Mouse (Mus musculus) T-helper 1 cell (primary cell): ENCODE data around the gene Bcam.

Experiments
- in situ Hi-C: fragments of 300-600 bp; cut with MboI, MseI; formaldehyde crosslinking; loops from one replicate; pipeline ENCODE4 v1.15.1; 2025; ENCODE audit warnings: high pct_unique_total_duplicates

Bcam gene

DNA sequence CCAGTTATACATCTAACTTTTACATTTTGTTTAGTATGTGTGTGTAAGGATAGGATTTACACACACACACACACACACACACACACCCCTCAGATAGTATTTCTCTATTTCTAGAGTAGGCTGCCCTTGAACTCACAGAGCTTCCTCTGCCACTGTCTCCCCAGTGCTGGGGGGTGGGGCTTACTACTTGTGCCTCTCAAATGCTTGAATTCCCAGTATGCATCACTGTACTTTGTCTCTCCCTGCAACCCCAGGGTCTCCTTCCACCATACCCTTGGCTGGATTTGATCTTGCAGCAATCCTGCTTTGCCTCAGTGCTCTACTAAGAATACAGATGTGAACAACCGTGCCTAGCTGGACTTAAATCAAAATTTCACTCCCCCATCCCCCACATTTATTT is 16.8 kb downstream of the Bcam start:
- in situ Hi-C loops: loop anchor here (5.0 kb wide), 1 partner anchor 33 kb away; no protein-coding TSS in a partner anchor

DNA sequence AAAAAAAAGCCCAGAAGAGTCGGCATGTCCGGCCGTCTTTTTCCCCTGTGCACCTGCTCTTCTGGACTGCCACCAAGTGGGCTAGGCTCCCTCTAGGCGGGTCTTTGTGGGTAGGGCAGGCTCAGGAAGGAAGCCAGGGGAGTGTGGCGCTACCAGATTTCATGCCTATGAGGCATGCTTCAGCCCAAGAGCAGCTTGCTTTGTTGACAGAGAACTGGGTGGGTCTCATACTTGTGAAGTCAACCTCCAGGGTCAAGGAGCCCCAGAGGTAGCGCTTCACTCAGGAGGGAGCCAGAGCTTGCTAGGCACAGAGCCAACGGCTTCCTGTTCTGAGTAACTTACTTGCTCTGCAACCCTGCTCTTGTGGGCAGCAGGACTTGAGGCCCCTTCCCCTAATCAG is 17.2 kb downstream of the Bcam start:
- in situ Hi-C loops: loop anchor here (5.0 kb wide), 1 partner anchor 34 kb away; no protein-coding TSS in a partner anchor

DNA sequence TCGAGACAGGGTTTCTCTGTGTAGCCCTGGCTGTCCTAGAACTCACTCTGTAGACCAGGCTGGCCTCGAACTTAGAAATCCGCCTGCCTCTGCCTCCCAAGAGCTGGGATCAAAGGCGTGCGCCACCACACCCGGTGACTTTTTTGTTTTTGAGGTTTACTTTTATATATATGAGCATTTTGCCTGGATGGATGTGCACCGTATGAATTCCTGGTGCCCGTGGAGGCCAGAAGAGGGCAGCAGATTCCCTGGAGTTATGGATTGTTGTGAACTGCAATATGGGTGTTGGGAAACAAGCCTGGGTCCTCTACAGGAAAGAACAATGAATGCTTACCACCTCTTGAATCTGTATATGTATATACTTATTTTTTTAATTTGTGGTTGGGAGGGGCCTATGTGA is 18.2 kb downstream of the Bcam start:
- in situ Hi-C loops: loop anchor here (5.0 kb wide), 1 partner anchor 35 kb away; no protein-coding TSS in a partner anchor

DNA sequence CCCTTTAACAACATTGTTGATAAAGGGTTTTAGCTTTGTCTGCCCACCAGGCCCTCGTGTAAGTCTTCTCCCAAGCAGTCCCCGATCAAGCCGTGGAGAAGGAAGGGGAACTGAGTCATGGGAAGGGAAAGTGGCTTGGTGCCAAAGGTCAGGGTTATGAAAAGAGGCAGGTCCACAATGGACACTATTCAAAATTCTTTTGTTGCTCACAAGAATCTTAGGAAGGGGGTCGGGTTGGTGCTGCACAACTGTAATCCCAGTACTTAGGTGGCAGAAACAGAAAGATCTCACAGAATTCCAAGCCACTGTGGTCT is 19.8 kb downstream of the Bcam start:
- in situ Hi-C loops: loop anchor here (5.0 kb wide), 1 partner anchor 36 kb away; no protein-coding TSS in a partner anchor

DNA sequence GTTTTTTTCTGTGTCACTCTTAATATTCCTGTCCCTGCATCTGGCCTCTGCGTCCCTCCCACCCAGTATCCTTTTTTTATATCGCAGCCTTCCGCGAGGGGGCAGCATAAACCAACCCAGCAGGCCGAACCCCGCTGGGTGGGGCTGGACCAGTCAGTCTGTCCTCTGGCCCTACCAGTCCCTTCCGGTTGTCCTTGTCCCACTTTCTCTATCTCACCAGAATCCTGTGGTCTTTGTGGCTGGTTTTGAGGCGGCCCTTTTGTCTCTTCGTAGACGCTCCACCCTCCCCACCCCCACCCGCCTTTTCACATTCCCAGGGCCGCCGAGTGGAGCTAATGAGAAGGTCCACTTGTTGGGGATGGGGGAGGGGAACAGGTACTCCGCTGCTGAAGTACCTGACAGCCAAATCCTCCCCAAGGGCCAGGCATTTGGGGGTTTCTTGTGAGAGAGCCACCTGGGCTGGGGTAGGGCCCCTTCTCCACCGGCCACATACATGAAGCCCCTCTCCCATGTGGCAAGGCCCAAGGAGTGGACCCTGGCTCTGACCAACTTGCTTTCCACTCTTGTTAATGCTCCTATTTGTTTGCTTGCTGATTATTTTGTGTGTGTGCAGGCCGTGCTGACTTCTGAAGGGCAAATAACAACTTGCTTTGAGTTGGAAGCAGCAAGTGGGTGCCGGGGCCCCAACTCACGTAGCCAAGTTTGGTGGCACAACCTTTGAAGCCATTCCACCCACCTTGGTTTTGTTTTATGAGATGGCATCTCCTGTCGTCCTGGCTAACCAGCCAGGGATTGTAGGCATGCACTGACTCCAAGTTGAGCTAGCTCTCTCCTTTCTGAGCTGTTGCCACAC is 20.4 kb downstream of the Bcam start, which contains the start of gene Nectin2:
Gene Nectin2, minus strand, starts transcription at position 267 of the 853 bp plus-strand sequence.
- in situ Hi-C loops: loop anchor here (5.0 kb wide), 1 partner anchor 37 kb away; no protein-coding TSS in a partner anchor

DNA sequence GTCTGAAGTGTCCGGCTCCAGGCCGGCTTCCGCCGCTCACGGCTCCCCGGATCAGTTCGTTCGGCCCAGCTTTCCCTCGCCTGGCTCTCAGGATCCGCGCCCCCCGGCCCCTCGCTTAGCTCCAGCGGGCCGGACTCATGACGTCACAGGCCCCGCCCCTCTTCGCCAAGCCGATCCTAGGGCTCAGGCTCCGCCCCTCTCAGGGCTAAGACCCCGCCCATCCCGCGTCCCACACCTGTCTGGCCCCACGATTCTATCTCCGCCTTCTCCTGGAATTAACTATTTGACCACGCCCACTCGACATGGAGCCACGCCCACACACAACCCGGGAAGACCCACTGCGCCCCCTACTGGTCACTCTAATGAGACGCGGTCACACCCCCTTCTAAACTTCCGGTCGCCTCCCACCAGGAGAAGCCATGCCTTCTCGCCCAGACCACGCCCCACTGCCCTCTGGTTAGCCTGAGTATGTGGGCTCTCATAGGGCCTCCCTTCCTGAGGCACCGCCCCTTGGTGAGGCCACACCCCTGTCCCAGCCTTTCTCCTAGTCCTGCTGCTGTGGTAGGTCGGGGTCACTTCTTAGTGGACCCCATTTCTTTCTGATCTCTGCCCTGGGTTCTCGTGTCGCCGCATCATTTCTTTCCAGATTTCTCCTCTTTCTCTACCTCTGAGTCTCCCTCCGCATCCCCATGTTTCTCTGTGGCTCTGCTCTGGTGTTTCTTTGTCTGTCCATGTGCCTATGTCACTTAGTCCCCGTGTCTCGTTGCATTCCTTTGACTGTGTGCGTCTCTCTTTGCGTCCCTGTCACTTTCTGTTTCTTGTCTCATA is 21.2 kb downstream of the Bcam start:
- in situ Hi-C loops: loop anchor here (5.0 kb wide), 1 partner anchor 38 kb away; no protein-coding TSS in a partner anchor

DNA sequence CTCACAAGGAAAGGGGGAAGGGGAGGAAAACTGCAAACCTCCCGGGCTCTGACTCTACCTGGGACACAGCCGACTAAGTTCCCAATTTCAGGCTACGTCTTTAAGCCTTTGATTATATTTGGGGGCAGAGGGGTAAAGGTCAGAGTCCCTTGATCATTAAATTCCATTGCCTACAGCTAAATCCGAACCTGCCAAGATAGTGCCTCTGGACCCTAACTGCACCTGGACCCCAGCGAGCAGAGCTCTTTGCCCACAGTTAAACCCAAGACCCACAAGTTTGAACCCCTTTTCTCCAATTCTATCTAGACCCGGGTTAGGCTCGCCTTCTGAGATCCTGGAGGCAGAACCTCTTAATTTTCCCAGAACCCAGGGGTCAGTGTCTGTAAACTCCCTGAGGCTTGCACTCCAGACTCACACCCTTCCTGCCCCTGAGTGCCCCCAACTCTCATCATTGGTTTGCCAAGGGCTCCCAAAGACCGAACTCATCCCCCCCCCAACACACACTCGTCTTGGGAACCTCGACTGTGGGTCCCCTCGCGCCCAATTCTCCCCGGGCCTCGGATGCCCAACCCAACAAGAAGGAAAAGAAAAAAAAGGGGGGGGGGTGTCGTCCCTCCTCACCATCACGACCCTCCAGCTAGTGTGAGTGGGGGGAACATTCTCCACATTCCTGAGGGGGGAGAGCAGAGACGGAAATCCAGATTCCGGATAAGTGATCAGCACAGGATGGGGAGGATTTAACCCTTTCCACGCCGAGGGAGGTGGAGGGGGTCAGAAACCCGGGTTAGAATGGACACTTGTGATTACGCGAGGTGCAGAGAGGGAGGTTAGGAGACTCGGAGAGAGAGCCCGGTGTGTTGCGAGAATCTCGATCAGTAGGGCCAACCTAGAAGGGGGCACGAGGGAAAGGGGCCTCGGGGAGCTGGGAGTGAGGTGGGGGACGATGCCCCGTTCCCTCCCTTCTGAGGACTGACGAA is 22.3 kb downstream of the Bcam start:
- in situ Hi-C loops: no loop called here

DNA sequence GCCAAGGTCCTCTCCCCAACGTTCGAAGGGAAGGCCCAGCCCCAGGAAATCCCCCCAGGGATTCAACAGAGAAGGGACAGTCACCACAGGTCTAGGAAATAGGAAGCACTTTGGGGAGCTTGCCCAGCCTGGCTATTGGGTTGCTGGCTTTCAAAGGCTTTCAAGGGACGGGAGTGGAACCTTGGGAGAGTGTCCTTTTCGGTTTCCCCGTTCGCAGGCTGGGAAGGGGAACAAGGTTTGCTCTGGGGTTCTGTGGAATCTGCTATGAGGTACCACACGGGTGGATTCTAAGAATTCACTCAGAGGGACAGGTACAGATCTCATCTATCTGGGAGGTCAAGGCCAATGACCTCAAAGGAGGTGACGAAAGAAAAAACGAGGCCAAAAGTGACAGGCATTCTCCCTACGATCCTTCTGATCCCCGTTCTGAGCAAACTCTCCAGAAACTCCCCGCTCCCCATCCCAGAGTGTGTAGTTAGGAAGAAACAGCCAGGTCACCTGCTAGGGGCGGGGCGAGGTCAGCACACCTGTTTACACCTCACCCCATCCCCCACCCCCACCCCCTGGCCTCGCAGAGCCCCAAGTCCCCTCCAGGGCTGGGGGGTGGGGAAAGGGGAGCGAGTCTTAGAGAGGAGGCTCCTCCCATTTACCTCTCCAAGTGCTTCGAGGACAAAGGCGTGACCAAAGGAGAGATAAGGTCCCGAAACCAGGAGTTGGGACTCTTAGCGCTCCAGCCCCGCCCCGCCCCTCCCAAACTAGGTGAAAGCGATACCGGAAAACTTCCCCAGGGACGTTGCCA is 23.2 kb downstream of the Bcam start:
- in situ Hi-C loops: no loop called here

DNA sequence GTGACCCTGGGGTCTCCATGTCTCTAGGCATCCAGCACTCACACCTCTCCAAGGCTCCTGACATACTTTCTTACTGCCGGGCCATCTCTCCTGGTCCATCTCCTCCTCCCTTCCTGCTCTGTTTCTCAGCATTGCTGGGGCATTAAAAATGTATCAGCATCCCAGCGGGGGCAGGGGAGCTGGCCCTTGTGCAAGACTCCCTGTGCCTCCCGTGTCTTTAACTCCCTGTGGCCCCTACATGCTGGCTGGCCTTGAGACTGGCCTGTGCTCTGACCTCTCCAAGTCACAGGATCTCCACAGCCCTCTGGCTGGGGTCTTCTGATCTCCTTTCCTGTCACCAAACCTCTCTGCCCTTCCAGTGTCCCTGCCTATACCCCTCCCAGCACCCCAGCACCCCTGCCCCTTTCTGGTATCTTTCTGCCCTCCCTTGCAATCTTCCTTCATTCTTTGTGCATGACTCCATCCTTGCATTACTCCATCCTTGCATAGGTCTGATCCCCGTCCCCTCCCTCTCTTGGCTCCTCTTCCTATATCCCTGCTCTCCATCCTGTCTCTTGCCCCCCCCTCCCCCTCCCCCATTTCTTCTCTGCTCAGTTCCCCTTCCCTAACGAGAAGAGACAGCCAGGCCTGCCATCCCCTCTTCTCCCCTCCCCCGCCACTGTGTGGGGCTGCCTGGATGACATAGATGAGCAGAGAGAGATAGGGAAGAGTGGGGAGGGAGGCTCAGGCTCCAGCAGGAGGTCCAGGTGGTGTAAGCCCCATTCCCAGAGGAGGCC is 24.2 kb downstream of the Bcam start:
- in situ Hi-C loops: no loop called here

DNA sequence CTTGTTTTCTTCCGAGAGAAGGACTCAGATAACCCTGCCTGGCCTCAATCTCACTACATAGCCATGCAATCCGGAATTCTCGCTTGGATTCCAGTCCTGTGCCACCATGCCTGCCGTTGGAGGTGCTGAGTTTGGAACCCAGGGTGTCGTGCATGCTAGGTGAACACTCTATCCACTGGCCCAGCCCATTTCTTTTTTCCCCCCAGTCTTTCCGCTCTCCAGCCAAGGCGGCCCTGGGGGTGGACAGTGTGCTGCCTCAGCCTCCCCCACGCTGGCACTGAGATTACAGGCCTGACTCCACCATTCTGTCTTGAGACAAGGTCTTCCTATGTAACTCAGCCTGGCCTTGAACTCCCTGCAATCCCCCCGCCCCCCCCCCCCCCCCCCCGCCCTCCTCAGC is 24.8 kb downstream of the Bcam start:
- in situ Hi-C loops: no loop called here

DNA sequence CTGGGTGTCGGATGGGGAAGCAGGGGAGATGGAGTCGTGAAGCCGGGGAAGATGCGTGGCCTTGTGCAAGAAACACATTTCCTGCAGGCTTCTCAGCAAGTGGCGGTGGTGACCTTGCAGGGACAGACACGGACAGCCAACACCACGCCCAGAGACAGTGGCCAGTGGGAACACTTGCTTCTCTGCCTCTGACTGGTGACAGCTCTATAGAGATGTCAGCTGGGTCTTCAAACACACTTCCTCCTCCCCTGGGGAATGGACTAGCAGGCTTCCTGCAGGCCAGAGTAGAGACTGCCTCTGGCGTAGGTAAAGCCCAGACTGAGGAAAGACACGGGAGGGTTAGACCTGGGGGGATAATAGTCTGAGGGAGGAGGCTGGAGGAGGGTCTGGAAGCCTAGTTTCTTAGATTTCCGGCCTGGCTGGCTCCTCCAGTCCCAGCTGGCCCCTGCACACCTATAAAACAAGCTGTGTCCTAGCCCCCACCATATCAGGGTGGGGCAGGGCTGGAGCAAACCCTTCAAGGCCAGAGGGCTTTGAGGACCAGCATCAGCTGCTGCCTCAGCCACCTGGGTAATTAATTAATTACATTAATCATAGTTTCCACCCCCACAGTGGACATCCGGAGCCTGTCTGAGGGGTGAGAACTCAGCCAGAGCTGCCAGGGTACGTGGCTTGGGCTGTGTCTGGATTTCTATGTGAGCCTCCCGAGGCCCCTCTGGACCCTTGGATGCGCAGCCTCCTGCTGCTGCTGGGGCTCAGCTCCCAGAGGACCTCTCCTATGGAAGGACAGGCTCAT is 26.0 kb downstream of the Bcam start:
- in situ Hi-C loops: no loop called here

DNA sequence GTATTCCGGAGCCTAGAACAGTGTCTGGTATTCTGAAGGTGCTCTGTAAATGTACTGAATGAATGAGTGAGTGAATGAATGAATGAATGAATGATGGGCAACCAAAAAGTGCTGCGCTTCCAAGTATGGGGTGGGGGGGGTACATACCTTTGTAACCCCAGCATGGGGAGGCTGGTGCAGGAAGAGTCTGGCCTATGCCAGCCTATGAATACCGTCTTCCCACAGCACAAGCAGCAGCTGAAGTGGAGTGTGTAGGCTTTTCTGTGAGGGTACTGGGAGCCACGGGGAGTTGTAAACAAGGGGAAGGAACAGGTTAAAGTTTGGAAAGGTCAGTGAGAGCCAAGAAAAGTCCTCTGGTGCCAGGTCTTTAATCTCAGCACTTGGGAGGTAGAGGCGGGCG is 27.0 kb downstream of the Bcam start:
- in situ Hi-C loops: no loop called here

DNA sequence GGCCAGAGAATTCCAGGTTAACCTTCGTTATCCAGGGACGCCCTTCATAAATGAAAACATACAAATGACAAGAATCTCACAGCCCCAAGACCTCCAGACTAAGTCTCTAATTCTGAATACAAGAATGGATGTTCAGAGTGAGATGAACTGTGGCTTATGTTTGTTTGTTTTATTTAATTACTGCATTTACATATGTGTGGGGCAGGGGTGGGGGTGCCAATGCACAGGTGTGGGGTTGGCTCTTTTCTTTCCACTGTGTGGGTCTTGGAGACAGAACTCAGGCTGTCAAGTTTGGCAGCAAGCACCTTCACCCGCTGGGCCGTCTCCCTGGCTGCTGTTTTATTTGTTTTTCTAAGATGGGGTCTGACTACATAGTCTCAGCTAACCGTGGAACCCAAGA is 28.3 kb downstream of the Bcam start:
- in situ Hi-C loops: no loop called here

DNA sequence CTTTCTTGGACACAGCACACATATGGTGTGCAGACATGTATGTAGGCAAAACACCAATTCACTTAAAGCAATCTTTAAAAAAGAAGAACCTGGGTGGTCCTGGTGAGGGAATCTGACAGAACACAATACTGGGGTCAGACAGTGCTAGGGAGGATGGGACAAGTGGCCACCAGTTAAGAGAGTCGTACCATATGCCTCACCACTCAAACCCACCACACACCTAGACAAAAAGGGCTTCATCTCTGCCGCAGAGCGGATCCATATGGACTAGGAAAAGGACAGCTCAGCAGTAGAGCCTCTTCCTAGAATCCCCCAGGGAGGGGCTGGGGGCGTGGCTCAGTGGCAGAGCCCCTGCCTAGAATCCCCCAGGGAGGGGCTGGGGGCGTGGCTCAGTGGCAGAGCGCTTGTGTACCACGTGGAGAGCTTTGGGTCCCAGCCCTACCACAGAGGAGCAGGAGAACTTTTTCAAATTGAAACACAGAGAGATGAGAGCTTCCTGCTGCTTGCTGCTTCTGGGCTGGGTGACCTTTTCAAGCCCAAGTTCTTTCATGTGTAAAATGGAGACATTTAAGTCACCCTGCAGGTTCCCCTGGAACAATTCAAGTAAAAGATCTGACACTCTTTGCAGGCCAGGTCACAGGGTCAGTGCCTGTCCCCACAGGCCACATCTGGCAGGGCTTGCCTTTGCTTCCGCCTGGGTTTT is 29.3 kb downstream of the Bcam start:
- in situ Hi-C loops: no loop called here

DNA sequence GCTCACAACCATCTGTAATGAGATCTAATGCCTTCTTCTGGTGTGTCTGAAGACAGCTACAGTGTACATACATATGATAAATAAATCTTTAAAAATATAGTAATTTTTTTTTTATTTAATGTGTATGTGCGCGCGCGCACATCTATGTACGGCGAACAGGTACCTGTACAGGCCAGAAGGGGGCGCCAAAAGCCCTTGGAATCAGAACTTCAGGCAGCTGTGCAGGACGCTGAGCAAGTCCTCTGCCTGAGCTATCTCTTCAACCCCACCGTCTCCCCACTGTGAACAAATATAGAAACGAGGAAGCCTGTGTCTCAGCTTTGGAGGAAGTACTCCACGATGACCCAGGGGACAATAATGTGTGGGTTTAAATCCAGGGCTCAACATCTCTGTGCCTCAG is 30.5 kb downstream of the Bcam start:
- in situ Hi-C loops: no loop called here

DNA sequence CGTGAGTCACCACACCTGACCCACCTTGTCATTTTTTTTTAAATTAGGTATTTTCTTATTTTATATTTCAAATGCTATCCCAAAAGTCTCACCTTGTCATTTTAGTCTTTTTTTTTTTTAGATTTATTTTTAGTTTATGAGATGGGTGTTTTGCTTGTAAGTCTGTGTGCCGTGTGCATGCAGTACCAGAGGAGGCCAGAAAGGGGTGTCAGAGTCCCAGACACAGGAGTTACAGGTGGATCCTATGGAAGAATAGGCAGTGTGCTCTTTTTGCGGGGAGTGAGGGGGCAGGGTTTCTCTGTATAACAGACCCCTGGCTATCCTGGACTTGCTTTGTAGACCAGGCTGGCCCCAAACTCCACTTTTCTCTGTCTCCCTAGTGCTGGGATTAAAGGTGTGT is 32.0 kb downstream of the Bcam start:
- in situ Hi-C loops: no loop called here

DNA sequence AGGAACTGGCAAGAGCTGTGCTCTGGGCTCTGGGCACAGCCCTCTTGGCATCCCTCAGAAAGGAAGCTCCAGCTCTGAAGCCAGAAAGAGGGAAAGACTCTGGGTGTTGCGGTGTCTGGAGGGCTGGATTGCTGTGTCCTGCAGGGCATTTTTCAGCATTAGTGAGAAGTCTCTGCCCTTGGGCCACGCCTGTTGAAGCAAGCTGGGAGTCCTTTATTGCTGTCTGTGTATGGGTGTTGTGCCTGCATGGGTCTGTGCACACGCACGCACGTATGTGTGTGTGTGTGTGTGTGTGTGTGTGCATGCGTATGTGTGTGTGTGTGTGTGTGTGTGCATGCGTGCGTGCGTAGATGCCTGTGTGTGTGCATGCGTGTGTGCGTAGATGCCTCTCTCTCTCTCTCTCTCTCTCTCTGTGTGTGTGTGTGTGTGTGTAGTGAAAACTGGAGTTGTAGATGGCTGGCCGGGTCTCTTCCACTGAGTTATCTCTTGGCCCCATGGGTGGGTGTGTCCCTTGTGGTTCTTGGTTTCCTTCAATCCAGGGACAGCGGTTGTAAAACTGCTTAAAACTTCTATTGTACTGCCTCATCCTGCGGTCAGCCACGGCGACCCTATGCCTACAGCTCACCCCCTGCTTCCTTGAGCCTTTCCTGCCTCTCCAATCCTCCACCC is 34.3 kb downstream of the Bcam start:
- in situ Hi-C loops: no loop called here

DNA sequence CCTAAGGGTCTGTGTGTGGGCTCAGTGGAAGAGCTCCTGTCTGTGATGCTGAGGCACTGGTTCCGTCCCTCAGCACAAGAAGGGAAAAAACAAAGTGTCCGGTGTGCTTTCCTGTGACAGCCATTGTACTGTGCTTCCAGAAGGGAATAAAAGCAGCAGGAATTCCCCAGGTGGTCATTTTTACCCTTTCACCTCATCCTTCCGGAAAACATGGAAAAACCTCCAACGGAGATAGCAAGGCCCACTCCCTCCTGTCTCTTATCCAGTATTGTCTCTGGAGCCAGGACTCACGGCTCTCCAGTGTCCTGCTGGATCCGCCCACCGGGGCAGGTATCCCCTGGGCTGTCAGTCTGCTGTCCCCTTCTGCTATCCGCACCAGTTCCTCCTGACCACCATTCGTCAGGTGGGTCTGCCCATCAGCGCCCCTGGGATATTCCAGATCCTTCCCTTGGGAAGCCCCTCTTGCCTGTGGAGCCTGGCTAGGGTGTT is 36.6 kb downstream of the Bcam start:
- in situ Hi-C loops: no loop called here
